ENCODE assay signal across 16 mouse cellular contexts in the genomic region with DNA sequence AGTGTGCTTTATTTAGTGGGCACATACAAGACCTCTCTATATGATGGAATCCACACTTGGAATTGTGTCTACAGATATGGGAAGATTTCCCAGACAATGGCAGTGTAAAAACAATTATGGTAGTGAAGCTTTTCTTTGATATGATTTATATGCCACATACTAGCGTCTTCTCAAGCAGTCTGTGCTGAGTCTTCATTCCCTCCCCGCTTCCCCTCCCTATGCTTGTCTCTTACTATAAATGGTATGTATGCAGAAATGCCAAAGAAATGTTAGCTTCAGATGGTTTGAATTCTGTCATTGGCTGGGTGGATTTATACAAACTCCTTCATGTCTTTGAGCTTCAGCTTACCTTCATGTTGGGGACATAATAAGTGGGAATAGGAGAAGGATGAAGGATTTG.
DNase-seq lines count a peak whose midpoint lies in the region; ATAC-seq and TF ChIP-seq lines count a peak whose summit lies in the region.
"Had no signal": no experiment of that assay in that cellular context is flagged by ENCODE, and none has a peak within 500 bp of the region (broad histone marks: within the 10 kb centered on the region; RNA-seq: fewer than 3 reads in every experiment).

No protein-coding gene starts in this region.

- peak; percentile 88 for ATAC-seq in forebrain, postnatal 0 days
- ATAC-seq in forebrain, embryonic 15.5 days (replicated peaks), result no peak
- peak; percentile 57; the same call in 1 of the 2 replicates for ATAC-seq in lung, embryonic 15.5 days (ENCODE audit: borderline replicate concordance, extremely low read depth, low FRiP score, low TSS enrichment)
- ATAC-seq: forebrain, embryonic 13.5 days; forebrain, embryonic 16.5 days had no signal

- no peak overlapping the region for H3K9ac ChIP-seq in forebrain, postnatal 0 days
- no peak overlapping the region for H3K9ac ChIP-seq in forebrain, embryonic 15.5 days (replicated peaks)
- no peak overlapping the region for H3K9ac ChIP-seq in lung, embryonic 15.5 days
- H3K9ac ChIP-seq: embryonic facial prominence, embryonic 13.5 days; forebrain, embryonic 13.5 days had no signal

- H3K36me3 ChIP-seq in forebrain, postnatal 0 days (ENCODE audit: insufficient read depth), result no peaks in the 10 kb centered on the region
- no peaks in the 10 kb centered on the region for H3K36me3 ChIP-seq in forebrain, embryonic 15.5 days
- no peaks in the 10 kb centered on the region for H3K36me3 ChIP-seq in lung, embryonic 15.5 days
- H3K36me3 ChIP-seq: embryonic facial prominence, embryonic 13.5 days had no signal

- no peak for TF ChIP-seq CTCF in forebrain, postnatal 0 days (IDR thresholded peaks at IDR 0.05; ENCODE audit: low read depth)

- H3K9me3 ChIP-seq in forebrain, postnatal 0 days (ENCODE audit: low read length), result no peaks in the 10 kb centered on the region
- H3K9me3 ChIP-seq in forebrain, embryonic 15.5 days, result no peaks in the 10 kb centered on the region
- no peaks in the 10 kb centered on the region for H3K9me3 ChIP-seq in lung, embryonic 15.5 days
- H3K9me3 ChIP-seq: embryonic facial prominence, embryonic 13.5 days; forebrain, embryonic 13.5 days had no signal

- no peak overlapping the region for H3K27ac ChIP-seq in forebrain, postnatal 0 days (ENCODE audit: low read depth, low read length)
- H3K27ac ChIP-seq in forebrain, embryonic 15.5 days (replicated peaks), result no peak overlapping the region
- no peak overlapping the region for H3K27ac ChIP-seq in lung, embryonic 15.5 days
- H3K27ac ChIP-seq: embryonic facial prominence, embryonic 13.5 days; forebrain, embryonic 13.5 days had no signal

- peak; percentile 32 for DNase-seq in forebrain, postnatal 0 days
- DNase-seq in lung, adult 18-20 months, result no peak
- DNase-seq in layer of hippocampus, adult 18-20 months (ENCODE audit: low spot score in 2 of 2), result no peak
- DNase-seq: adrenal gland, adult 2 months; adrenal gland, postnatal 10 days; adrenal gland, postnatal 25 days; cerebellum, adult 11-12 months; cerebellum, adult 2 months; cerebellum, adult 9-10 months; cerebellum, postnatal 10 days; cerebellum, postnatal 25 days had no signal

- H3K4me2 ChIP-seq in forebrain, postnatal 0 days (ENCODE audit: low read depth), result no peak overlapping the region
- H3K4me2 ChIP-seq in forebrain, embryonic 15.5 days (replicated peaks), result no peak overlapping the region
- no peak overlapping the region for H3K4me2 ChIP-seq in lung, embryonic 15.5 days
- H3K4me2 ChIP-seq: embryonic facial prominence, embryonic 13.5 days; forebrain, embryonic 13.5 days had no signal

- no peaks in the 10 kb centered on the region for H3K4me1 ChIP-seq in forebrain, postnatal 0 days (ENCODE audit: insufficient read depth)
- no peaks in the 10 kb centered on the region for H3K4me1 ChIP-seq in forebrain, embryonic 15.5 days
- H3K4me1 ChIP-seq in lung, embryonic 15.5 days, result no peaks in the 10 kb centered on the region
- H3K4me1 ChIP-seq: embryonic facial prominence, embryonic 13.5 days; forebrain, embryonic 13.5 days had no signal

- no peaks in the 10 kb centered on the region for H3K27me3 ChIP-seq in forebrain, postnatal 0 days (ENCODE audit: insufficient read depth, low read length)
- H3K27me3 ChIP-seq in forebrain, embryonic 15.5 days, result no peaks in the 10 kb centered on the region
- no peaks in the 10 kb centered on the region for H3K27me3 ChIP-seq in lung, embryonic 15.5 days
- H3K27me3 ChIP-seq: embryonic facial prominence, embryonic 13.5 days; forebrain, embryonic 13.5 days had no signal

- 86% methylated on average over 2 of the region's 2 CpGs for WGBS in forebrain, postnatal 0 days
- WGBS in forebrain, embryonic 15.5 days, result 92% methylated on average over 2 of the region's 2 CpGs
- 54% methylated on average over 2 of the region's 2 CpGs for WGBS in lung, embryonic 15.5 days

- H3K4me3 ChIP-seq in forebrain, postnatal 0 days (ENCODE audit: low read depth, low read length), result no peak overlapping the region
- H3K4me3 ChIP-seq in forebrain, embryonic 15.5 days, result no peak overlapping the region
- no peak overlapping the region for H3K4me3 ChIP-seq in lung, embryonic 15.5 days
- H3K4me3 ChIP-seq: embryonic facial prominence, embryonic 13.5 days; forebrain, embryonic 13.5 days had no signal
